Mouse (Mus musculus) CH12.LX (cell line): ENCODE results near the gene Zmynd10. TPM values are rescaled to one million over a fixed set of nuclear protein-coding genes. Genes with fewer than 3 reads are reported as not detected.

Experiments used
- DNase-seq: peaks from one replicate; pipeline ENCODE4 v3.0.0-alpha.2; 2013; ENCODE audit errors: extremely low read depth
- H3K27ac ChIP-seq: 2 replicates; pipeline ENCODE4 v1.5.1; 2012; ENCODE audit warnings: low read depth, mild to moderate bottlenecking, control low read depth, moderate library complexity; ENCODE audit not compliant: insufficient read depth
- H3K27me3 ChIP-seq: replicated peaks from 2 replicates; pipeline ENCODE3; 2012; ENCODE audit warnings: inconsistent platforms
- H3K36me3 ChIP-seq, 2 experiments: replicated peaks in 1 of 2; 2 replicates each; pipeline versions ENCODE3 to v1.6.1; 2012; ENCODE audit warnings: inconsistent platforms in 1 of 2, low read length in 1 of 2, mild to moderate bottlenecking in 1 of 2, mixed read lengths in 1 of 2, moderate library complexity in 1 of 2; ENCODE audit not compliant: control insufficient read depth in 1 of 2, insufficient read depth in 1 of 2
- H3K4me1 ChIP-seq, 2 experiments: 2 replicates each; pipeline ENCODE4 v1.6.1; 2012; ENCODE audit warnings: inconsistent platforms in 1 of 2, moderate library complexity in 1 of 2; ENCODE audit not compliant: insufficient read depth in 2 of 2, control insufficient read depth in 1 of 2
- H3K4me2 ChIP-seq: 2 replicates; pipeline ENCODE4 v1.6.1; 2012; ENCODE audit warnings: low read depth, mild to moderate bottlenecking, control low read depth; ENCODE audit not compliant: poor library complexity, insufficient read depth, severe bottlenecking
- H3K4me3 ChIP-seq, 3 experiments: fragments of 150-350 bp in 1 of 3; sonication (generic) in 1 of 3; replicated peaks in 1 of 3; 2 replicates each; pipeline versions ENCODE3 to v1.5.1; 2011 to 2012; ENCODE audit warnings: low read depth in 2 of 3, low read length in 2 of 3, mild to moderate bottlenecking in 2 of 3, moderate library complexity in 2 of 3, control low read depth in 1 of 3, improper control_type of control experiment in 1 of 3, inconsistent platforms in 1 of 3, mixed read lengths in 1 of 3; ENCODE audit not compliant: poor library complexity in 1 of 3
- H3K79me2 ChIP-seq: replicated peaks from 2 replicates; pipeline ENCODE4 v1.6.1; 2012; ENCODE audit warnings: mild to moderate bottlenecking, moderate library complexity; ENCODE audit not compliant: control insufficient read depth, poor library complexity, insufficient read depth, severe bottlenecking; ENCODE audit errors: extremely low read depth
- H3K9ac ChIP-seq: 2 replicates; pipeline ENCODE4 v1.6.1; 2012; ENCODE audit warnings: low read depth, mild to moderate bottlenecking, control low read depth, moderate library complexity; ENCODE audit not compliant: insufficient read depth
- H3K9me3 ChIP-seq: replicated peaks from 2 replicates; pipeline ENCODE3; 2012; ENCODE audit warnings: low read length, inconsistent platforms, mixed read lengths
- E2F4 ChIP-seq: IDR thresholded peaks from 2 replicates; pipeline ENCODE4 v1.6.1; 2011; ENCODE audit warnings: low read depth, low read length, improper control_type of control experiment; ENCODE audit not compliant: insufficient replicate concordance
- ELF1 ChIP-seq: IDR thresholded peaks from 2 replicates; pipeline ENCODE4 v1.6.1; 2014; ENCODE audit warnings: low read depth, mild to moderate bottlenecking, inconsistent platforms, low read length, improper control_type of control experiment
- ETS1 ChIP-seq: conservative IDR thresholded peaks from 2 replicates; pipeline ENCODE4 v1.6.1; 2012; ENCODE audit warnings: low read depth, mild to moderate bottlenecking, inconsistent platforms, low read length, improper control_type of control experiment, moderate library complexity
- HCFC1 ChIP-seq: IDR thresholded peaks from 2 replicates; pipeline ENCODE4 v1.6.1; 2012; ENCODE audit warnings: low read depth, mild to moderate bottlenecking, inconsistent platforms, low read length, improper control_type of control experiment
- KAT2A ChIP-seq: IDR thresholded peaks from 2 replicates; pipeline ENCODE4 v1.6.1; 2012; ENCODE audit warnings: low read length, improper control_type of control experiment, inconsistent platforms; ENCODE audit not compliant: insufficient replicate concordance
- MAFK ChIP-seq: IDR thresholded peaks from 2 replicates; pipeline ENCODE4 v1.6.1; 2011; ENCODE audit warnings: low read length, improper control_type of control experiment; ENCODE audit not compliant: insufficient replicate concordance
- MAX ChIP-seq: IDR thresholded peaks from 2 replicates; pipeline ENCODE4 v1.6.1; 2011; ENCODE audit warnings: low read length, improper control_type of control experiment
- MAZ ChIP-seq: IDR thresholded peaks from 2 replicates; pipeline ENCODE4 v1.6.1; 2012; ENCODE audit warnings: low read depth, mild to moderate bottlenecking, inconsistent platforms, low read length, improper control_type of control experiment, moderate library complexity
- MXI1 ChIP-seq: IDR thresholded peaks from 2 replicates; pipeline ENCODE4 v1.6.1; 2011; ENCODE audit warnings: mild to moderate bottlenecking, low read depth, low read length, improper control_type of control experiment
- PAX5 ChIP-seq: IDR thresholded peaks from 2 replicates; pipeline ENCODE4 v1.6.1; 2012; ENCODE audit warnings: low read length, inconsistent platforms, mixed read lengths
- SIN3A ChIP-seq: IDR thresholded peaks from 2 replicates; pipeline ENCODE4 v1.6.1; 2012; ENCODE audit warnings: low read length, improper control_type of control experiment, inconsistent platforms
- TBP ChIP-seq: conservative IDR thresholded peaks from 2 replicates; pipeline ENCODE4 v1.6.1; 2011; ENCODE audit warnings: low read depth, low read length, improper control_type of control experiment
- TCF12 ChIP-seq: IDR thresholded peaks from 2 replicates; pipeline ENCODE4 v1.6.1; 2014; ENCODE audit warnings: low read depth, mild to moderate bottlenecking, inconsistent platforms, low read length, improper control_type of control experiment
- UBTF ChIP-seq: IDR thresholded peaks from 2 replicates; pipeline ENCODE4 v1.6.1; 2012; ENCODE audit warnings: low read depth, mild to moderate bottlenecking, inconsistent platforms, low read length, improper control_type of control experiment, moderate library complexity
- USF2 ChIP-seq: conservative IDR thresholded peaks from 2 replicates; pipeline ENCODE4 v1.6.1; 2011; ENCODE audit warnings: low read depth, low read length, improper control_type of control experiment
- ZC3H11A ChIP-seq: IDR thresholded peaks from 2 replicates; pipeline ENCODE4 v1.6.1; 2012; ENCODE audit warnings: low read depth, mild to moderate bottlenecking, inconsistent platforms, low read length, improper control_type of control experiment
- ZKSCAN1 ChIP-seq: IDR thresholded peaks from 2 replicates; pipeline ENCODE4 v1.6.1; 2012; ENCODE audit warnings: low read depth, inconsistent platforms, low read length, improper control_type of control experiment, borderline replicate concordance
- ZMIZ1 ChIP-seq: IDR thresholded peaks from 2 replicates; pipeline ENCODE4 v1.6.1; 2012; ENCODE audit warnings: low read depth, mild to moderate bottlenecking, inconsistent platforms, low read length, improper control_type of control experiment
- ZNF384 ChIP-seq: IDR thresholded peaks from 2 replicates; pipeline ENCODE4 v1.6.1; 2012; ENCODE audit warnings: low read depth, low read length, improper control_type of control experiment, inconsistent platforms
- dilution Hi-C: fragments of 300-500 bp; cut with MboI; formaldehyde crosslinking; loops from 2 replicates; pipeline ENCODE4 v1.14.3; 2020; ENCODE audit warnings: low sequenced_read_pairs; ENCODE audit not compliant: extremely low pct_unique_long_range_greater_than_20kb, extremely low pct_ligation_motif_present
- in situ Hi-C: fragments of 300-500 bp; cut with MboI; formaldehyde crosslinking; loops from 3 replicates; pipeline ENCODE4 v1.14.3; 2019; ENCODE audit warnings: low sequenced_read_pairs, low pct_ligation_motif_present, low pct_unique_long_range_greater_than_20kb, mixed read lengths
- polyA plus RNA-seq: library from polyadenylated mRNA; unstranded; fragments of >175 nt; gene quantifications from 2 replicates; pipeline ENCODE4 v1.2.1, GENCODE M21; 2012; ENCODE audit warnings: low read depth; ENCODE audit not compliant: insufficient read length
- total RNA-seq, 2 experiments: library from RNA; depleted of rRNA; stranded (reverse); fragments of 300-350 nt in 1 of 2; fragments of >200 nt in 1 of 2; gene quantifications; 2 replicates each; pipeline ENCODE4 v1.2.3; 2012 to 2014

Zmynd10 gene
- total and polyA plus RNA-seq, 3 experiments = 0.34 to 0.63 TPM; not detected in 1

DNA sequence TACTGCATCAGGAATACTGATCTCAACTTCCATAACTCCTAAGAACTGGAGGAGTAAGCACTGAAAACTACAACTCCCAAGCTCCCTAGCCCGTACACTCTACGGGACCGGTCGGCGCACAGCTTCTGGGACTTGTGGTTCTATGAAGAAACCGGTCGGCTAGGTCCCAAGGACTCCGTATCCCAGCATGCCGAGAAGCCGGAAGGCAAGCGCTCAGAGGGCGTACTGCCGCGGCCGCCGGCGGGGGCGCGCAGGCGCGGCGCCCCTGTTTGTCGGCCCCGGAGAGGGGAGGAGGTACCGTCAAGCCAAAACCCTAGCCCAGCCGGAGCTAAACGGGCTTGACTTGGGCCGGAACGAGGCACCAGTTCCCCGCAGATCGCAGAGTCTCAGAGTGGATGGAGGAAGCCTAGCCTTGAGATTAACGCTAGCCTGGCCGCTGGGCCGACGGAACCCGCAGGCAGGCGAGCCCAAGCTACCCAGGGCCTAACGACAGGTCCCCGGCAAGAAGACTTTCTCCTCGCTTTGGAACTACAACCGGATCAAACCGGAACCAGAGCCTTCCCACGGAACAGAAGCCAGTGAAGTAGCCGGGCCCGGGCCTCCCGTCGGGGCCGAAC lies 13.2 kb upstream of the Zmynd10 start, which contains the start of gene Tmem115 (continued):
- TF ChIP-seq KAT2A (peak; percentile 99), SIN3A (peak; percentile 69), ZMIZ1 (no peak; the same call in 1 of the 2 replicates), MAFK (no peak), USF2 (no peak), ZKSCAN1 (no peak), UBTF (peak; percentile 82), MAZ (no peak), PAX5 (no peak)

- Histone ChIP-seq H3K4me3 (peak overlapping the region; percentile 86 to 95 (median 93)), H3K4me1 (peaks cover 10 to 32% of the 10 kb centered on the region in 2 experiments), H3K79me2 (peaks cover 36% of the 10 kb centered on the region), H3K4me2 (peak overlapping the region; percentile 93), H3K27ac (0 out of 2 replicates have a peak overlapping the region, but pooled peaks have one; percentile 1), H3K27me3 (peaks cover 13% of the 10 kb centered on the region), H3K9me3 (no peaks in the 10 kb centered on the region), H3K9ac (peak overlapping the region; percentile 77), H3K36me3 (peaks cover 23 to 32% of the 10 kb centered on the region in 2 experiments)
- dilution Hi-C loops = no loop called here
- TF ChIP-seq TCF12 (no peak), MAX (peak; percentile 1; the same call in 1 of the 2 replicates), SIN3A (0 out of 2 replicates have a peak, but pooled peaks have one; percentile 30)
- DNase-seq = no peak
- in situ Hi-C loops = no loop called here
Observed at GRCm38 (mm10) chr9:107534408-107535202, 12.5 kb upstream of the Zmynd10 start.

DNA sequence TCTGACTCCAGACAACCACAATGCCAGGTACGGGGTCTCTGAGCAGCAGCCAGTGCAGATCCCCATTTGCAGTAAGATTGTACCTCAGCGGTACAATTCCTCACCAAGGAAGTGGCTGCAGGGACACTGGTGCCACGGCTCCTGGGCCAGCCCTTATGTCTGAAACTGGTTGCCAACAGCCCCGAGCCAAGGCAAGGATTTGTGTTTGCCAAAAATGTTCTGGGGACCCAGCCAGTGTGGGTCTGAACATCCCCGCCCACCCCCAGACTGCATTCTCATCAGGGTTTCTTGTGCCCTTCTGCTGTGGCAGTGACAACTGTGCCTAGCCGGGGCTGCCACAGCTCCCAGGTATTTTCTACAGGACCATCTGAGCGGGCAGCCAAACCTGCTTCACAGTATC lies 8.9 kb upstream of the Zmynd10 start:
- dilution Hi-C loops = no loop called here
- TF ChIP-seq ETS1 = no peak
- TF ChIP-seq ZNF384 = no peak
- TF ChIP-seq E2F4 = no peak
- TF ChIP-seq MXI1 = no peak
- TF ChIP-seq ELF1 = no peak
- TF ChIP-seq HCFC1 = no peak
- no peak for TF ChIP-seq ZC3H11A
- no peak for TF ChIP-seq TBP
- Histone ChIP-seq H3K4me1 (peaks cover 11 to 44% of the 10 kb centered on the region in 2 experiments), H3K9me3 (no peaks in the 10 kb centered on the region), H3K4me2 (no peak overlapping the region), H3K36me3 (peaks cover 30 to 45% of the 10 kb centered on the region in 2 experiments), H3K27me3 (no peaks in the 10 kb centered on the region), H3K27ac (no peak overlapping the region), H3K79me2 (peaks cover 36% of the 10 kb centered on the region), H3K4me3 (no peak overlapping the region), H3K9ac (no peak overlapping the region)
- in situ Hi-C loops = no loop called here
- DNase-seq = no peak
